Mouse (Mus musculus): Measurements from ENCODE around the gene Smoc2.
A peak's percentile ranks its signal among the peaks of the same experiment; 100 is the strongest.

Smoc2 gene

DNA sequence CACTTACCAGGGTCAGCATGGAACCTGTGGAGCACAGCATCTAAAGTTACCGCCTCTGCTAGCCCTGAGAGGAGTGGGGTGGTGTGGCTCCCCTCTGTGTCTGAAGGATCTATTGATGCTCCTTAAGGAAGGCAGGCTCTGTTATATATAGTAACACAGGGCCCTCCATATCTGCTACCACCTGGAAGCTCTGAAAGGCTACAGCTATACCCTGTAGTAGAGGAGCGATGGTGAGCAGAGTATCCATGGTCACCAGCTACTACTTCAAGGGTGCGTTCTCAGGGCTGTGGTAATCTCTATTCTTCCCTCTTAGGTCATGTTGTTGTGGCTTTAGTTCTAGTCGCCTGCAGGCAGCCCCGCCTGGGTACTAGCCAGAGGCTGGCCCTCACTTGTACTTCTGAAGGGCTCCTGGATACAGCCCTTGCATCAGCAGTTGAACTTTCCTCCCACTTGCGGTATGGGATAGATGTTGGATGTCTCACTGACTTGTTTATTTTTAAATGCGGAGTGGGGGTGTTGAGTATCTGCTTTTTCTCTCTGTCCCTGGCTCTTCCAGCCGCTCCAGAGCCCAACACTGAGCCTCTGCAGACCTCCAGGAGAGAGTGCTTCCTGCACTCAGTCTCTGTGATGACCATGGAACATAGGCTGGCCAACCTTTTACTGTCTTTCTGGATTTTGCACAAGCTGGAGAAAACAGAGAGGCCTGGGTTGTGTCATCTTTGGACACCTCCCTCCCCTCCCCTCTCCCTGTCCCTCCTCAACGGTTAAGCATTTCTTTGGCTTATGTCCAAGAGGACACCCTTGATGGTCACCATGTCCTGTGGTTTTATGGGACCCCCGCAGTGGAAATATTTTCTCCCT lies 74.1 kb downstream of the Smoc2 start:
- DNase-seq: peak; percentile 57

DNA sequence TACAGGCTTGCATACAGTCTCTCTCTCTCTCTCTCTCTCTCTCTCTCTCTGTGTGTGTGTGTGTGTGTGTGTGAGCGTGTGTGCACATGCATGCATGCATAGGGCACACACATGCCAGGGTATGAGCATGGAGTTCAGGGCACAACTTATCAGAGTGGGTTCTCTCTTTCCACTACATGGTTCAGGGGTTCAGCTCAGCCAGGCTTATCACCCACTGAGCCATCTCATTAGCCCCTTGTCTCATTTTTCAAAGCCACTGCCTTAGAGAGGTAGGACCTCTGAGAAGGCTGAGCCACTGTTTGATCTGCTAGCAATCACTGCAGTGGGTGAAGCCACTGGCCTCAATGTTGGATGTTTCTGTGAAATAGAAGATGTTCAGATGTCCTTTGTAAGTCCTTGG lies 82.2 kb downstream of the Smoc2 start:
- DNase-seq: no peak

DNA sequence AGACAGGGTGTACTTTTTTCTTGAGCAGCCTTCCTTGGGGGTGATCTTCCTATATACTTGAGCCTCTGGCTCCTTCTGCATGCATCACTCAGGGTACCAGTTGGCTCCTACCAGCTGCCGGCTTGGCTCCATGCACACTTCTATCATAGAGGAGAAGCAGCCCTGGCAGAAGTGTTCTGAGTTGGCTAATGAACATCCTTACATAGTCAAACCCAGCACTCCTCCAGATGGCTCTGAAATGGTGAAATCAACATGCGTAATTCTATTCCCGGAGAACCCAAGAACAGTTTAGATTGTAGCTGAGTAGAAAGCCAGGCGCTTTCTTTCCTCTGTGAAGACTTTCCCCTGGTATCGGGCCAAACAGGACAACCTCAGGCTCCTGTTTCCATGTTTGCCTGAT lies 91.2 kb downstream of the Smoc2 start:
- no peak for DNase-seq

DNA sequence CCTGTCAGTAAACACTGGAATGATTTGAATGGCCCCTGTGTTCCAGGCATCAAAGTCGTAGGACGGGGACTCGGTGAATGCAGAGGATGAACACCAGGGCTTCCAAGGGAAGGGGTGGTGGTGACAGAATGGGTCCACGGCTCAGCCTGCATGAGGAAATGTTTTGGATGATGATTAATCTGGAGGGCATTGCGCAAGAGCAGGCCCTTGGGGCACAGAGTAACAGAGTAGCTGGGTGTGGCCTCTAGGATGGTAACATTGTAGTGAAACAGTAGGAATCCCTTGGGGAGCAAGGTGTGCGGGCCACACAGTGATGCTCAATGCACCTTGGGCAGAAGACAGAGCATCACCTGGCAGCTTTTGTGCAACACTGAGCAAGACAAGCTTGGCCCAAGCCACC lies 92.3 kb downstream of the Smoc2 start:
- DNase-seq: peak; percentile 39

DNA sequence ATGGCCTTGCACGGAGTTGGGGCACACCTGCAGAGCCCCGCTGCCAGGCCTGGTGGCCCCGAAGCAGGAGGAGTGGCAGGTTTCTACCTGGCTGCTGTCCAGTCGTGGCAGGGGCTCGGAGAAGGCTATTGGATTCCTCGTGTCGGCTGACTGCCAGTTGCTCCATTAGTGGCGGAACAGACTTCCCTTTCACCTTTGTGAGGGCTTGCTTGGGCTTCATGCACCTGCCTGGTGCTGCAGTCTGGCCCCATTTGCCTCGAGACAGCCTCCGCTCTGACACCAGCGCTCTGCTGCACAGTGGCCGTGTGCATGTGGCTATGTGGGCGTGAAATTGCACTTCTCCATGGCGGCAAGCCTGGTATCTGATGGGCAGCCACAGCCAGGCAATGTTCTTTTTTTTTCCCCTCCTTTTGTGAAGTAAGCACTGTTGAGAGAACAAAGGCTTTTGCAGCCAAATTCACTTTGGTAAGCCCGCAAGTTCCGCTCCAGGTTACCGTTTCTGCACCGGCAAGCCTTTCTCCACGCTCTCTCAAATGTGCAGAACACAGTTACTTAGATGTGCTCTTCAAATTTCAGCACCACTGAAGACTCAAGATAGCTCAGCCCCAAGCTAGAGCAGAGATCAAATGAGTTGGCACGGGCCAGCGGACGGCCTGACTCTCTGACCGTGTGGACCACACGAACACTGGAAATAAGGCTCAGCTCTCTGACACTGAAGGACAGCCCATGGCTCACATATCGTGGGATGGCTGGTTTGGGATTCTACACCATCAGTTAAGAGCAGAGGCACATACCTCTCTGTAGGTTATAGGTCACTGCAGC lies 93.2 kb downstream of the Smoc2 start:
- peak; percentile 62 for DNase-seq

DNA sequence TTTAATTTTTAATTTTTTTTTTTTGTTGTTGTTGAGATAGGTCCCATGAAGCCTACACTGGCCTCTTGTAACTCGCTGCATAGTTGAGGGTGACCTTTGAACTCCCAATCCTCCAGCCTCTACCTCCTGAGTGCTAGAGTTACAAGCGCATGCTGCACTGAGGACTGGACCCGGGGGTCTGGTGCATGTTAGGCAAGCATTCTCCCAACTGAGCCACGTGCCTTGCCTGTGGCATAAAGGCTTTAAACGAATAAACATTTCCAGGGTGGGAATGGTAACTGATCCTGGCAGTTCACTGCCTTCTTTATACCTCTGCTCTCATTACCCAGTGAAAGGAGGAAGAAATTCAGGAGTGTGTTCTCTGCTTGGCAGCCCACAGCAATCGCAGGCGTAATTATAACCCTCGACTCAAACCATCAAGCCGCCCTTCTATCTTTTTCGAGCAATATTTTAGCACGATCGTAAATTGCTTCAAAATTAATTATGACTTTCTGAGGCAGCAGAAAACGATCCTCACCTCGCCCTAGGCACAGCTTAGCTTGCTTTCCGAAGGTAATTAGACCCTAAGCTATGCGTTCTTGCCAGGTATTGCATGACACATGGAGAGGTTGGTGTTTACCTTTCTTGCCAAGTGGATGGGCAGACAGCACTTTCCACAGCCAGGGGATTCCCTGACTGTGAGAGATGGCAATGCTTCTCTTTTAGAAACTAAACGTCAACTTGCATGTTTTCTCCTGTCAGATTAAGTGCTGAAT lies 99.6 kb downstream of the Smoc2 start:
- DNase-seq: no peak

DNA sequence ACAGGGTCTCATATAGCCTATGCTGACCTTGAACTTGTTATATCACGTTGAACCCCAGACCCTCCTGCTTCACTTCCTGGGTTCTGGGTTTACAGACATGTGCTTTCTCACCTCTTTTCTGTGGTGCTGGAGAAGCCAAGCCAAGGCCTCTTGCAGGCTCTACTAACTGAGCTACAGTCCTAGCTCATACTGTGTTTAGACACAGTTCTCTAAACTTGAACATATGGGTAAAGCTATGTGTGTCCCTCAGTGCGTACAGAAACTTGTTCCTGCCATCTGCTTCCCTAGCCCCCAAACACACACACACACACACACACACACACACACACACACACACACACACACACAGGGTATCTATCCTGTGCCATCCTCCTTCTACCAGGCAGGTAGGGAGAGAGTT lies 100.2 kb downstream of the Smoc2 start:
- DNase-seq: no peak

DNA sequence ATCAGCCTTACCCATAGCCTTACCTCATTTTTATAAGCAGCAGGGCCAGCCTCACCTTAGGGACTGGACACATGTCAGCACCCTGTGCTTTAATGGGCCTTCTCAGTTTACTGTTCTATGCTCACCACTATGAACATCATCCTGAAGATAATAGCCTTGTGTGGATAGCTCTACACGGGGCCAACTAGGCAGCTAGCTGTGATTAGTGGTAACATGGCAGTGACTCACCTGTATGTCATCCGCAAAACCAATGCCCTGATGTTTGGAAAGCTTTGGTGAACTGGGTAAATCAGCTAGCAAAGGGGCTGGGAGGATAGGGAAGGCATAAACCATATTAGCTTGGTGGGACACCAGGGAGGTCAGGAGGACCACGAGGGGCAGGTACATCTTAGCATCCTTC lies 100.7 kb downstream of the Smoc2 start:
- no peak for DNase-seq

DNA sequence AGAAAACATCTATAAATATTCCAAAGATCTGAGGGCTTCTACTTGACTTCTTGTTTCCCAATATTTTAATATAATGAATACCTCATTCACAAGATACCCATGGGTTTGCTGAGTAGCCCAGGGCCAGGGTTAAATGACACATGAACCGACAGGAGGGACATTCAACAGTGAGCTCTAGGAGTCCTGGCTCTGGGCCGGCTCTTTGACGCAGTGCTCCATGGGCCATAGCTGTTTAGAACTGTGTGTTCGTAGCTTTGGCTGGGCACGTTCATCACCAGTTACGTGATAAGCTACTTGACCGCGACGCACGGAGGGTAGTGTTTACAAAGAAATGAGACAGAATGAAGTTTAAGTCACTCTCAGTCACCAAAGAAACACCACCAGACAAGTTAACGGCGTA lies 101.2 kb downstream of the Smoc2 start:
- no peak for DNase-seq

DNA sequence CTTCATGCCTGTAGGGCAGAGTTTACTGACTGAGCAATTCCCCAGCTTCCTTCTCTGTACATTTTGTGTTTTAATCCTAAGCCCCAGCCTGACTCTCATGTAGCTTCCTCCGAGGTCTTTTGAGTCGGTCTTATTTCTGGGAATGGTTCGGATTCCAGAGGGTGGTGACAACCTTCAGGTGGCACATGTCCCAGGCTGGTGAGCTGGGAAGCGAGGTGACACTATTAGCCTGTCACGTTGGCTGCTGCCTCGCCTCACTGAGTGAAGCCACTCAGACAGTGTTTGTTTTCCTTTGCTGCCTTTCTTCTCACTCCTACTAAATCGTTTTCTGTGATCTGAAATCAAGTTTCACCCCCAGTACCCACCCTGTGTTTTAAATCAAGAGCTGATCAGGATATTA lies 102.2 kb downstream of the Smoc2 start:
- DNase-seq: no peak

DNA sequence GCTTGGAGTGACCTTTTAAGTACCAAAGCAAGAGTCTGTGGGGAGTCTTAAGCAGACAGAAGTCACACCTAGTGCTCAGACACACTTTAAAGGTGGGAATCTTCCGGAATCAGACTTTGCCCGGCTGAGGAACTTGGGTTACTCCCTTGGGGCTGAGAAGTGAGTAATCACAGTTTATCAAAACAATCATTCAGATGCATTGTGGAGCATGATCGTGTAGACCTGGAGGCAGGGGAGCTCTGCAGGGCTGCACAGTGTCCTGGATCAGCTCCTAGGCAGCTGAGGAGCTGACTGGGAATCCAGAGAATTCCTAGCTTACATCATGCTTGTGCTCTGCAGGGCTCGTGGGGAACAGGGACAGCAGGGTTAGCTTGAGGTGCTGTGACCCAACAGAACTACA lies 104.7 kb downstream of the Smoc2 start:
- DNase-seq: no peak

DNA sequence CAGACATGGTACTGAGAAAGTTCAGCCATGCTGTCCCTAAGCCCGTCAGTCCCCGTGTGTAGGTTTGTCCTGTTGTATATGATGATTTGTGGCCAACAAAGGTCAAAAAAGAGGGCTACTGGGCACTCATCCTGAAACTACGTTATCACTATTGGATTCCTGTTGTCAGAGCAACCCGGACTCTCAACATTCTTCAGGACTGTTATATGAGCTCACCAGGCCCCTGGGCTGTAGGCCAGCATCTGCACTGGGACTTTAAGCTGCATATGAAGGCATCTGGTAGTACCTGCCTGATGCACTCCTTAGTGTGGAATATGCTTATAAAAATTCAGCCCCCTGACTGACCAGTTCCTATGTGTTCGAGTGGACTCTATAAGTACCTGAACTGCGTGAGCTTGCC lies 105.7 kb downstream of the Smoc2 start:
- DNase-seq: no peak

DNA sequence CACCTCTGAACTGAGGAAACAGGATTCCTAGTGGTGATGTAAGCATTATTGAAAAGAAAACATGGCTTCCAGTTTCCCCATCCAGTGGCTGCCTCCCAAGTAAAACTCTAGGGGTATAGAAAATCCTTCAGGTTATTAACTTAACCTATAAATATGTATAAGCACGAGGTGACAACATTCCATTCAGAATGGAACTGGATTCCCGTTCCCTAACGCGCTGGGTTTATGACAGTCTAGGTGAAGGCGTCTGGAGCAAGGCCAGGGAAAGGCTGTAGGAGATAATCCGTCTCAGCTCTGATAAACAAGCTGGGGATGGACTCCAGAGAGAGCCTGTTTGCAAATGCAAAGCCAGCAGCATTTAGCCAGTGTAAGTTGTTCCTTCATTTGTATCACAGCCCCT lies 108.0 kb downstream of the Smoc2 start:
- DNase-seq: no peak

DNA sequence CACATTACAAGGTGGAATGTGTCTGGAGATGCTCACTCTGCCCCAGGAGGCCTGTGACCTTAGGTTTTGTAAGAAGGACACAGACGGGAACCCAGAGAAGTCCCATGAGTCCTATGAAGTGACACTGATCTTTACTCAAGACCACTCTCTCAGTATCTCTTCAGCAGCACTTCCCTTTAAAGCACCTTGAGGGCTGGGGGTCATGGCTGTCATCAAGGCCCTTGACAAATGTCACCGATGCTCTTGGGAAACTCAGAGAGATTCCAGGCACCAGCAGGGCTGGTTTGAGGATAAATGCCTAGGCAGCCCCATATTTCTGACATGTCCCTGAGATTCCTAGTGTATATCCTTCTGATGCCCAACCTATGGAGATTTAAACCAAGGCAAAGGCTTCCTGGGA lies 113.1 kb downstream of the Smoc2 start:
- no peak for DNase-seq

DNA sequence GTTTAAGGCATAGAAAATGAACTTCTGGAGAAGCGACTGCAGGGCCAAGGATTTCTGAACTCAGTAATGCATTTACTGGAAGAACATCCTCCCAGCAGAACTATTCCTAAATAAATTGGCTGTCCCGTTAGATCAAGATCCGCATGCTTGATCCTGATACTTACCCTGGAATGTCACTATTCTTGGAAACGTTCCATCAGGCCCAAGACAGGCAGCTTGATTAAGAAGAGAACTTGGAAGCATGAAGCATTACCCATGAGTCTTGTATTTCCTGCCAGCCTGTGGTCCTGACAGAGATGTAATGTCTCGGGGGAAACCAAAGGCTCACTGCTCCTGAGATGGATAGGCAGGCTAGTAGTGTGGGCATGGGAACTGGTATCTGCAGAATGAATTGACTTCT lies 115.6 kb downstream of the Smoc2 start:
- peak; percentile 29 for DNase-seq

DNA sequence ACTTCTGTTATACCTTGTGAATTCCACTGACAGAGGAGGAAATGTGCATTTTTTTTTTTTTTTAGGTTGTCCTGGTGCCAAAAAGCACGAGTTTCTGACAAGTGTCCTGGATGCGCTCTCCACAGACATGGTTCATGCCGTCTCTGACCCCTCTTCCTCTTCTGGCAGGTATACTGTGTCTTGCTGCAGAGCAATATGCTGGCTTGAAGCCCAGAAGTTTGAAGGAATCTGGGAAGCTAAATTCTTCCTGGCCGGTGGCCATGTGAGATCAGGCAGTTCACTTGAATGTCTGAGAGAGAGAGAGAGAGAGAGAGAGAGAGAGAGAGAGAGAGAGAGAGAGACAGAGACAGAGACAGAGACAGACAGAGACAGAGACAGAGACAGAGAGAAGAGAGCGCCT lies 118.2 kb downstream of the Smoc2 start:
- peak; percentile 91 for DNase-seq

DNA sequence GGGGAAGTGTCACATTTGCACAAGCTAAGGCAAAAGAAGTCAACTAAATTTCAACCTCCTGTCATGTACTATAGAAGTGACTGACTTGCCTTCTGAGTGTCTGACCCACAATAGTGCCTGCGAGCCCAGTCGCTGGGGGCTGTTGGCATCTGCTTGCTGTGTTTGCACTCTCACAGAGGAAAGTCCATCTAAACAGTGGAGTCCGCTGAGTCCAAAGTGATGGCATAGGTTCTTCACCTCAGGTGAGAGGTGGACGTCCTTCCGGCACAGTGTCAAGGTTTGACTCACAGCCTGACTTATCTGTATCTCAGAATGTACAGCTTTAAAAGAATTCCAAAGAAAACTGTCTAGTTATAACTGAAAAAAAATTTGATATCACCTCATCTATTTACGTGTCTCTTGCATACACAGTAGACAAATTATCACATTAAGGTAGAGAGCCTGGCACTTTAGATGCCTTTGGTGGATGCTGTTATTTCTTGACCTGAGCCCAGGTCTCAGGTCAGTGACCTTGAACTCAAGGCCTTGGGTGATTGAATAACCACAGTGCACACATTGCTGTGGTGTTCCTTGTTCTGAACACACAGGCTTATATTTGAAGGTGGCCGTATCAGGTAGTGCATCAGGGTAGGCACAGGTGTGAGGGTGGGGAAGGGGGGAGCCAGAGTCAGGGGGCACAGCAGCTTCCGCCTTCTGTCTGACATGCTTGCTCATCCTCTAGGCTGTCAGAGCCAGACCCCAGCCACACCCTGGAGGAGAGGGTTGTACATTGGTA lies 119.5 kb downstream of the Smoc2 start:
- peak; percentile 37 for DNase-seq

DNA sequence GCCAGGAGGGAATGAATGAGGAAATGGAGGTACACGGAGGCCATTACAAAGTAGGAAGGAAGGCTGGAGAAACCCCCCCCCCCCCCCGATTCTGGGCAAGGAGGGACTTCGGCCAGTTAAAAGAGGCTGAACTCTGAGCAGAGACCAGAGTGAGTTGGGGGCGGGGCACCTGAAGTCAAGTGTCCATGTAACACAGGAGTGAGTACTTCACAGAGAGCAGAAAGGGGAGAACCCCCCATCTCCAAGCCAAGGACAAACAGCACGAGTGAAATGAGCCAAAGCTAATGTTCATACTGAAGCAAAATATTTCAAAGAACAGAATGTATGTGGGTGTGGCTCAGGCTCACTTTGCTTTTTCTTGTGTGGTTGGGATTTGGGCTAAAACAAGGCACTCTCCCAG lies 121.7 kb downstream of the Smoc2 start:
- no peak for DNase-seq

DNA sequence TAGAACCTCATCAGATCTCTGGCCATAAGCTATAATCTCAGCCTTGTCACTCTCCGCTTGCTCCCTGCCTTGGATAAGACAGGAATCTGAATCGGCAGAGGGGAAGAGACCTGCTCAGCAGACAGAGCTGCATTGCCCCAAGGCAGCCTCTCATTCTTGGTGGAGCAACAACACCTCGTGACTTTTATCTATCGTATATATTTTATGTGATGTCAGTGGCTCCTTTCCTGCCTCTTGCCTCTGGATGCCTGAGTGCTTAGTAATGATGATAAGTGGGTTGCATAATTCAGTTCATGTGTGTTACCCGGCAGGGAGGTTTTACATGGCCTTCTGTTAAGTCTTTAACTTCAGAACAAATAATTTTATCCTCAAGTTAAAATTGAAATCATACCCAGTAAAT lies 128.6 kb downstream of the Smoc2 start:
- DNase-seq: no peak

DNA sequence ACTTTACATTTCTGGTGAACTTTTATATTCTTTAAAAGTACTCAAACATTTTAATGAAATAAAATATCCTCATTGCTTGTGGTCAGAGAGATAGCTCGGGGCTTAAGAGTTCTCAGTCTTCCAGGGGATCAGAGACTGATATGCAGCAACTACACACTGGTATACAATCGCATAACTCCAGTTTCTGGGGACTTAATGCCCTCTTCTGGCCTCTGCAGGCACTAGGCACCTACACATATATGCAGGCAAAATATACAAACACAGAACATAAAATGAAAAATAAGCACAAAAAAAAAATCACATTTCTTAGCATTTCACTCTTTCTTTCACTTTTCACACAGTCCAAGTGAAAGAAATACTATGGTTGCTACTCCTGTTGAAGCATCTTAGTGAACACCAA lies 133.2 kb downstream of the Smoc2 start:
- DNase-seq: no peak

DNA sequence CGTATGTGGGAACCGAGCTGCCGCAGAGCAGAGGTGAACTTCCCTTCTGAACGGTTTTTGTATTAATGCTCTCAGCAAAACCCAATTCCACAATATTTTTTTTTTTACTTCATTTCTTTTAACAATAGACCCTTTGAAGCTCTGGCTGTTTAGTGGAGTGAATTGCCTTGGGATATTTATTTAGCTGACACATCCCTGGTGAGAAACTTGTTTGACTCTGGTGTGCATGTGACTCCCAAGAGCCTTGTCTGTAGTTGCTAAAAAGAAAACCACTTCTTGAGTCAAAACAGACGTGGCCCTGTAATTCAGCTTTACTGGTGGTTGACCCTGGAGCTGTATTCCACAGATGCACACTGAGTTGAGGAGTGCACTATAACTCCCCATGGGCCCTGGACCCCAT lies 135.2 kb downstream of the Smoc2 start:
- no peak for DNase-seq

DNA sequence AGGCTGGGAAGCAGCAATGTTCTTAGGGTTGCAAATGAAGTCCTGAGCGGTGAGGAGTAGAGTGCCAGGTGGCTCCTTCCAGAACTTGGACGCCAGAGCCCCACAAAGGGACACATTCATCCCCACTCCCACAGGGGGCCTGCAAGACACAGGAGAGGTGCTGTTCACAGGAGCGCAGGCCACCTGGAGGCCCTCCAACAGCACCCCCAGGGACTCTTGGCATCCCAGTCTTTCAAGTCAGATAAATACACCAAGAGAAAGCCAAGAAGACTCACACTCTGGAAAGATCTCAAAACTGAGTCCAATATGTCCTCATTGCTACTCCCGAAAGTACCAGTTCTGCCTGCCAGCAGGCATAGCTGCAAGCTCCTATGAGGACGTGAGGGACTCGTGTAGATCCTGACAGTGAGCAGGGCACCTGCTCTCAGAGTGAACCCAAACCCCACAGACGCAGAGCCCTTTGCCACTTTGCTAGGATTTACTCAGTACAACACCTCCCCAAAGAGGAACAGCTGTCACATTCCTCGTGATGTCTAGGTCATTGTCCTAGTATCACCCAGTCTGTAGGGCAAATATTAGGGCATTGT lies 141.2 kb downstream of the Smoc2 start:
- no peak for DNase-seq
